Mouse (Mus musculus) olfactory bulb, adult 2 months (tissue): ENCODE measurements around the gene Plcb4. TPM values are rescaled to one million over a fixed set of nuclear protein-coding genes. Genes with fewer than 3 reads are reported as not detected.

Source experiments
- H3K27ac ChIP-seq: fragments of 200-500 bp; 2 replicates; pipeline ENCODE4 v1.5.1; 2012; ENCODE audit warnings: low read depth, low read length; ENCODE audit not compliant: insufficient read depth
- H3K4me1 ChIP-seq: fragments of 200-500 bp; 2 replicates; pipeline ENCODE4 v1.6.1; 2012; ENCODE audit warnings: low read length; ENCODE audit not compliant: control insufficient read depth, insufficient read depth
- H3K4me3 ChIP-seq: fragments of 200-500 bp; 2 replicates; pipeline ENCODE4 v1.5.1; 2012; ENCODE audit warnings: mild to moderate bottlenecking, low read depth, low read length, moderate library complexity; ENCODE audit not compliant: insufficient read depth
- CTCF ChIP-seq: fragments of 200-500 bp; IDR thresholded peaks from 2 replicates; pipeline ENCODE4 v1.5.1; 2012; ENCODE audit warnings: low read depth, mild to moderate bottlenecking, low read length, moderate library complexity; ENCODE audit not compliant: insufficient read depth
- POLR2A ChIP-seq: fragments of 200-500 bp; IDR thresholded peaks from 2 replicates; pipeline ENCODE4 v1.6.1; 2012; ENCODE audit warnings: mild to moderate bottlenecking, low read depth, low read length, moderate library complexity; ENCODE audit not compliant: insufficient read depth
- WGBS: fragments of 180-500 bp; shearing (Covaris S2); methylation state at CpG from one replicate; pipeline ENCODE4 v1.1.7; 2018; 5-methylcytosine and 5-hydroxymethylcytosine counted together
- polyA plus RNA-seq: library from polyadenylated mRNA; stranded (reverse); fragments of >200 nt; gene quantifications from 2 replicates; pipeline ENCODE4 v1.2.4, GENCODE M21; 2012; ENCODE audit warnings: low replicate concordance; ENCODE audit not compliant: missing spikeins, insufficient read depth, insufficient read length

Gene Plcb4
- polyA plus RNA-seq, 1 experiment, result not detected

DNA sequence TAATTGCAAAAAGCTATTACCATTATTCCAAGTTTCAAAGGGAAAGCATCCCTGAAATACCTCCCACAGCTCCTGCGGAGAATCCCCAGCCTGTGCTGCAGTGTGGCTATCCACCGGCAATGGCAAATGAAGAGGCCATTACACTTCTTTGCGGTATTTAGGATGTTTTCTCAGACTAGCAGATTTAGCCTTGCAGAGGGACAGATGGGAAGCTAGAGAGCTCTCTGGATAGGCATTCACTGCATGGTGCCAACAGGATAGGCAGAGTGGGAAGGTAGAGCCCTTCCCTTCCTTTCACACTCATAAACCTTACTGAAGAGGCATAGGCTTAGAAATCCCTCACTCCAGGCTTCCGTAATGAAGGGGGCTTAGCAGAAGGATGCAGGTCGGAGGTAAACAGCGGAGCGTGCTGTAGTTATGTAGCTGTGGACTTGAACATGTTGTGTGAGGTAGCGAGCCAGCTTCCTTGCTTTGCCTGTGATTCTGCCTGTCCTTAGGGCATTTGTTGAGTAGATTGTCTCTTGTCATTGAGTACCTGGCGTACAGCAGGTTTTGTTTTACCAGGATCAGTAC lies 144.2 kb downstream of the Plcb4 start:
- TF ChIP-seq POLR2A (no peak), CTCF (no peak)
- peaks cover 13% of the 10 kb centered on the region for H3K4me1 ChIP-seq
- 85% methylated on average over 9 of the region's 9 CpGs for WGBS
- no peak overlapping the region for H3K27ac ChIP-seq
- H3K4me3 ChIP-seq, result no peak overlapping the region

DNA sequence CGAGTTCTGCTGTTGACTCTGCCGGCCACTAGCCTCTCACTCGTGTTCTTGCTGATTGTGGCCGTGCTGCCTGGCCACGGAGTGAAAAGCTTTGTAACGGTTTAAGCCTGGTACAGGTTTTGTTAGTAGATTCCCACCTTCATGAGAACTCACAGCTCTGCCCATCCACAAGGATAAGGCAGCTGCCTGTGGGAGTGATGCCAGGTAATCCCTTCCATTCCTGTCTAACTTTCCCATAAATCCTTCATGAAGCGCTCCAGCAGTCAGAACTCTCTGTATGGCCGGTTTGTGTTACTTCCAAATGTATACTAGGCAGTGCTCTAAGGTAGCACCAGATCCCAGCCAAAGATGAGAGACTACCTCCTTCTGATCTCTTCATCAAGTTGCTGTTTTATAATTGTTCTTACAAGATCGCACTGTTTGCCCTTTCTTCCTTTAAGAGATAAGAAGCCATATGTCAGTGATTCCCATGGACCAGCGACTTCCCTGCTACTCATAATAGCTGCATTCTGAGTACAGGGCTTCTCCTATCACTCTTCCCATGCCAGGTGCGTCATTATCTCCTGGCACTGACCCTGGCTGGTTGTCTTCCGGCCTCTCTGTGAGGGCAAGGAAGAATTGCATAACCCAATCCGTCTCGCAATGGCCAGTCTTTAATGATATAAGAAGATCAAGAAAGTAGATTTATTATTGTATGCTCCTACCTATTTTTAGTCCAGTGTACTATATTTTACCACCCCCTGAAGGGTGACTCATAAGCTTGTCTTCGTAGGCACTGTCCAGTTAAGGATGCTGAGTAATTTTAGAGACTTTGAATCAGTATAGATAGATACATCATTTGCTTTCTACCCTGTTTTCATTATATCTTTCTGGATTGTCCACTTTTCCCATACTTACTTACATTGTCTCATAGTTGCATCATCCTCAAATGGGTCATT lies 147.2 kb downstream of the Plcb4 start:
- Histone ChIP-seq H3K4me1 (peaks cover 14% of the 10 kb centered on the region), H3K27ac (no peak overlapping the region), H3K4me3 (no peak overlapping the region)
- TF ChIP-seq POLR2A, result no peak
- 83% methylated on average over 15 of the region's 15 CpGs for WGBS

DNA sequence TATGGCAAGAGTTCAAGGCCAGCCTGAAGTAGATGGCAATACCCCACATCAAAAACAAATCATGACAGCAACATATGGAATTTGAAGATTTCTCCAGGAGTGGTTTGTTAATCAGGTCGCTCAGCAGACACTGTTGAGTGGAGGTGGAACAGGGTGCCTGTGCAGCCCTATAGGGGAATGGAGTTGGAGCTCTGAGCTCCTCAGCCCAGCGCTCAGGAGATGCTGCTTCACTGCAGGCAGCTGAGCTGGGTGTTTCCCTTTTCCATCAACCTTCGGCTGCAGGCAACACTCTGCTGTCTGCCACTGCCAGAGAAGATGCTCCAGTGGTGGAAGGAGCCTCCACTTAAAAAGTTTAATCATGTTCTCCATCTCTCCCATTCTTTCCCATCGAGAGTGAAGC lies 149.5 kb downstream of the Plcb4 start:
- peaks cover 14% of the 10 kb centered on the region for H3K4me1 ChIP-seq
- 72% methylated on average over 4 of the region's 4 CpGs for WGBS
- no peak overlapping the region for H3K4me3 ChIP-seq
- TF ChIP-seq POLR2A (no peak), CTCF (no peak)
- H3K27ac ChIP-seq, result no peak overlapping the region

DNA sequence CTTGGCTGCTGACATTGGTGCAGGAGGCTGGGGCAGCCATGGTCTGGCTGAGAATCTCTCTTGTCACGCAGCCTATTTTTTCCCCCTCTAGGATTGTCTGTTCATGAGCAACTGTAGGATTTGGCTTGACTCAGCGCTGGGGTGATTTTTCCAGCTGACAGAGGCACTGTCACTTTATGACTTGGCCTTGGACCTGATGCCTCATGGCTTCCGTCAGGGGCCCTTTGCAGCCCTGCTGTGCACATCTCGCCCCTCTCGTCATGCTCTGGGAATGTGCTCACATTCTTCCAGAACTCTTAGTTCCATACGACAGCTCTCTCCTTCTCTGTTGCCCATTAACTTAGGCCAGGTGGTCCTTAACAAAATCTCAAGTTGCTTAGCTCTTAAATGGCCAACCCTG lies 152.0 kb downstream of the Plcb4 start:
- peaks cover 7% of the 10 kb centered on the region for H3K4me1 ChIP-seq
- WGBS, result 88% methylated on average over 6 of the region's 6 CpGs
- H3K27ac ChIP-seq, result no peak overlapping the region
- no peak overlapping the region for H3K4me3 ChIP-seq
- TF ChIP-seq POLR2A (no peak), CTCF (no peak)

- WGBS, result 85% methylated on average over 5 of the region's 5 CpGs
- no peak overlapping the region for H3K4me3 ChIP-seq
- no peak for TF ChIP-seq POLR2A
- no peak for TF ChIP-seq CTCF
- H3K4me1 ChIP-seq, result peaks cover 5% of the 10 kb centered on the region
- no peak overlapping the region for H3K27ac ChIP-seq
Observed at GRCm38 (mm10) chr2:135811453-135812101, 152.8 kb downstream of the Plcb4 start.

DNA sequence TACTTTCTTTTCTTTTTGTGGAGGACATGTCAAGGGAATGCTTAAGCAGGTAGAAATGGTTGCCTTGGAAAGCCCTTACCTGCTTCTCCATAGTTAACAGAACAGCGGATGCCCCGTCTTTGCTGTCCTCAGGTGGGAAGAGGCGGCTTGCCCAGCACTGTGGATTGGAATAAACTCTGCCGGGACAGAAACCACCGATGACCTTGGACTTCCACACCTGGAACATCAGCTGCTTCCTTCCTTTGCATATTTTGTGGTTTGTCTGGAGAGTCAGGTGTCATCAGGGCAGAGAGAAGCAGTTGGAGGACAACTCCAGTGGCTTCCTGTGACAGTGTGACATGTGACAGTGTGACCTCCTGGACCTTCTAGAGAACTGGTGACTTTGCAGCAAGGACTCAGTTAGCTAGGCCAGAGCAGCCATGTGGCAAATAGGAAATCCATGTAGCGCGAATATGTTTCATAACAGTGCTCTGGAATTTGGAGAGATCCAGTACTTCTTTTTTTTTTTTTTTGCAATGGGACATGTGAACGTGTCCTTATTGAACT lies 154.0 kb downstream of the Plcb4 start:
- 92% methylated on average over 8 of the region's 8 CpGs for WGBS
- TF ChIP-seq CTCF (no peak), POLR2A (no peak)
- H3K4me1 ChIP-seq, result peaks cover 5% of the 10 kb centered on the region
- H3K4me3 ChIP-seq, result no peak overlapping the region
- no peak overlapping the region for H3K27ac ChIP-seq

DNA sequence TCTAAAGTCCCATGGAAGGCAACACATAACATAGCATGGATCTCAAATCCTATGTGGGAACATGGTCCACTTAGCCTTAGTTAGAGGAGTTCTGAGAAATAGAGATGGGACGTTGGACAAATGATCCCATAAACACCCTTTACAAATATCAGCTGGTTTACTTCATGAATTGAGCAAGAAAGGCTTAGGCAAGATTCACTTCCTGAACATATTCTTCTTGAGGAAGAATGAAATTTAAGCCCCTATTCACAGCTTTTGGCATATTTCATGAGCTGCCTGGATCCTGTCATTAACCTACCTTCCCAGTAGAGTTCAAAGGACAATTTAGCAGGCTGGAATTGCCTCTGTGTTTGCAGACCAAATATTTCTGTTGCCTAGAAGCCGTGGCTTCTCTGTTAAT lies 161.9 kb downstream of the Plcb4 start:
- H3K4me3 ChIP-seq, result no peak overlapping the region
- no peak for TF ChIP-seq CTCF
- H3K27ac ChIP-seq, result no peak overlapping the region
- H3K4me1 ChIP-seq, result no peaks in the 10 kb centered on the region
- WGBS, result 73% methylated on average over 2 of the region's 2 CpGs

DNA sequence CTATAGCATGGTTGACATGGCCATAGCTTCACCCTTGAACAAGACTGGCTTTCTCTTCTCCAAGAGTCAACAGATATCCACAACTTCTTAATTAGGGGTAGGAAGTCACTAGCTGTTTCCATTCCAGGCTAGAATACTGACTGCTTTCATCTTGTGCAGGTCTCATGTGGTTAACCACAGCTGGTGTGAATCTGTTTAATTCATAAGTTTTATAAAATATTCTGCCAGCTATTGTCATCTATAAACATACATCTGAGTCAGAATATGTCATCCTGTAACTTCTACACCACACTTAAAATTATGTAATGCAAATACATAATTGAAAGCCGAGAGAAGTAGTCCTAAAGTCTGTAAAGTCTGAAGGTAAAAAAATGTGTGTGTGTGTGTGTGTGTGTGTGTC lies 164.9 kb downstream of the Plcb4 start:
- no peak overlapping the region for H3K27ac ChIP-seq
- H3K4me1 ChIP-seq, result peaks cover 3% of the 10 kb centered on the region; the same call in 1 of the 2 replicates
- no peak overlapping the region for H3K4me3 ChIP-seq
- TF ChIP-seq POLR2A, result no peak
- no peak for TF ChIP-seq CTCF
- 100% methylated on average over 1 of the region's 1 CpGs for WGBS

- no peak overlapping the region for H3K4me3 ChIP-seq
Observed at GRCm38 (mm10) chr2:135824757-135825156, 165.9 kb downstream of the Plcb4 start.

More at GRCm38 (mm10) chr2:135824757-135825156, 165.9 kb downstream of the Plcb4 start:
- TF ChIP-seq CTCF, result no peak
- TF ChIP-seq POLR2A, result no peak
- Histone ChIP-seq H3K27ac (no peak overlapping the region), H3K4me1 (peaks cover 3% of the 10 kb centered on the region; the same call in 1 of the 2 replicates)
- 97% methylated on average over 1 of the region's 1 CpGs for WGBS
